Mouse (Mus musculus) neural tube, embryonic 11.5 days (tissue): ENCODE results near the gene Maml3. TPM values are rescaled to one million over a fixed set of nuclear protein-coding genes. Genes with fewer than 3 reads are reported as not detected.

Experiments
- ATAC-seq: fragments of 200-750 bp; cut with Nextera tagmentation; 2 replicates; pipeline ENCODE4 v1.8.0; 2017; ENCODE audit warnings: moderate number of reproducible peaks, mild to moderate bottlenecking, moderate TSS enrichment, moderate library complexity; ENCODE audit not compliant: insufficient read depth, low FRiP score, low TSS enrichment
- DNase-seq: peaks from one replicate; pipeline ENCODE4 v3.0.0-alpha.2; 2015; ENCODE audit warnings: low spot score
- H3K27ac ChIP-seq: fragments of 300-500 bp; sonication (generic); 2 replicates; pipeline ENCODE4 v1.5.1; 2014; ENCODE audit warnings: low read depth, mild to moderate bottlenecking, low read length
- H3K27me3 ChIP-seq: fragments of 300-500 bp; sonication (generic); 2 replicates; pipeline ENCODE4 v1.6.1; 2014; ENCODE audit warnings: mild to moderate bottlenecking, low read length, mixed read lengths; ENCODE audit not compliant: control insufficient read depth, insufficient read depth
- H3K36me3 ChIP-seq: fragments of 300-500 bp; sonication (generic); 2 replicates; pipeline ENCODE4 v1.6.1; 2014; ENCODE audit warnings: mild to moderate bottlenecking, low read length, moderate library complexity, mixed read lengths; ENCODE audit not compliant: control insufficient read depth, insufficient read depth
- H3K4me1 ChIP-seq: fragments of 300-500 bp; sonication (generic); 2 replicates; pipeline ENCODE4 v1.6.1; 2014; ENCODE audit warnings: low read length, mixed read lengths; ENCODE audit not compliant: control insufficient read depth, insufficient read depth
- H3K4me2 ChIP-seq: fragments of 300-500 bp; sonication (generic); 2 replicates; pipeline ENCODE4 v1.6.1; 2014; ENCODE audit warnings: low read depth, mild to moderate bottlenecking, moderate library complexity
- H3K4me3 ChIP-seq: fragments of 300-500 bp; sonication (generic); 2 replicates; pipeline ENCODE4 v1.5.1; 2014; ENCODE audit warnings: low read depth, low read length
- H3K9ac ChIP-seq: fragments of 300-500 bp; sonication (generic); 2 replicates; pipeline ENCODE4 v1.6.1; 2014; ENCODE audit warnings: mild to moderate bottlenecking, low read length
- H3K9me3 ChIP-seq: fragments of 300-500 bp; sonication (generic); 2 replicates; pipeline ENCODE4 v1.6.1; 2016; ENCODE audit warnings: low read length; ENCODE audit not compliant: control insufficient read depth
- WGBS: fragments of 180-500 bp; shearing (Covaris S2); extraction: QIAGEN DNeasy Blood & Tissue Kit; methylation state at CpG from one replicate; pipeline ENCODE4 v1.1.7; 2014; 5-methylcytosine and 5-hydroxymethylcytosine counted together
- polyA plus RNA-seq: library from polyadenylated mRNA; unstranded; fragments of >200 nt; fragmentation: Nextera tagmentation; extraction: Ambion mirVana; gene quantifications from 2 replicates; pipeline ENCODE4 v1.2.1, GENCODE M21; 2014

Maml3 gene
- polyA plus RNA-seq, 1 experiment from 2014 or later = 8.1 TPM

DNA sequence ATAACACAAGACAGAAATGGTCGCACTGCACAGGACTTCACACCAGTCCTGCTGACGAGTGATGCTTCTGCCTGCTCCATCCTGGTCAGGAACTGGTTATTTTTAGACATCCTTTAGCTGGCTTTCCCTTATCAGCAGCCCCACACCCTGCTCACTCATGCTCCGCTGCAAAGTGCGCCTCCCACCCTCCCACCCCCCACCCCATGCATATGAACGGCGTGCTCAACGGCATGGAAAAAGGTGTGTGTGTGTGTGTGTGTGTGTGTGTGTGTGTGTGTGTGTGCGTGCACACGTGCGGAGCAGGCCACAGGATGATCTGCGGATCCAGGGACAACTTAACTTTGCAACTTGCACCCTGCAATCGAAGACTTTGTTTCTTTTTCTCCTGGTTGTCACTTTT lies 376.4 kb downstream of the Maml3 start:
- no peak for DNase-seq
- no peak for ATAC-seq
- Histone ChIP-seq H3K4me2 (no peak overlapping the region), H3K4me1 (no peaks in the 10 kb centered on the region), H3K27ac (no peak overlapping the region), H3K27me3 (no peaks in the 10 kb centered on the region), H3K36me3 (no peaks in the 10 kb centered on the region), H3K9ac (no peak overlapping the region), H3K9me3 (no peaks in the 10 kb centered on the region), H3K4me3 (no peak overlapping the region)
- WGBS = 84% methylated on average over 12 of the region's 12 CpGs

- Histone ChIP-seq H3K4me3 (no peak overlapping the region), H3K9me3 (no peaks in the 10 kb centered on the region), H3K4me1 (no peaks in the 10 kb centered on the region), H3K27me3 (no peaks in the 10 kb centered on the region), H3K36me3 (no peaks in the 10 kb centered on the region), H3K4me2 (no peak overlapping the region), H3K27ac (peak overlapping the region; percentile 46; the same call in 1 of the 2 replicates), H3K9ac (no peak overlapping the region)
- ATAC-seq = no peak
- 66% methylated on average over 8 of the region's 8 CpGs for WGBS
- no peak for DNase-seq
Measured at GRCm38 (mm10) chr3:51727968-51728367, 376.9 kb downstream of the Maml3 start.

- Histone ChIP-seq H3K36me3 (no peaks in the 10 kb centered on the region), H3K27ac (peak overlapping the region; percentile 46; the same call in 1 of the 2 replicates), H3K4me2 (no peak overlapping the region), H3K27me3 (no peaks in the 10 kb centered on the region), H3K9ac (no peak overlapping the region), H3K4me1 (no peaks in the 10 kb centered on the region), H3K9me3 (no peaks in the 10 kb centered on the region), H3K4me3 (no peak overlapping the region)
- ATAC-seq (no peak), DNase-seq (no peak)
- WGBS = 72% methylated on average over 3 of the region's 3 CpGs
Measured at GRCm38 (mm10) chr3:51727487-51727886, 377.4 kb downstream of the Maml3 start.

- 90% methylated on average over 6 of the region's 6 CpGs for WGBS
- H3K9me3 ChIP-seq = no peaks in the 10 kb centered on the region
- H3K9ac ChIP-seq = no peak overlapping the region
- H3K4me3 ChIP-seq = no peak overlapping the region
- no peaks in the 10 kb centered on the region for H3K36me3 ChIP-seq
- H3K27me3 ChIP-seq = no peaks in the 10 kb centered on the region
- no peak for DNase-seq
- H3K4me1 ChIP-seq = no peaks in the 10 kb centered on the region
- H3K4me2 ChIP-seq = no peak overlapping the region
- no peak for ATAC-seq
- no peak overlapping the region for H3K27ac ChIP-seq
Measured at GRCm38 (mm10) chr3:51726257-51726656, 378.6 kb downstream of the Maml3 start.

GRCm38 (mm10) chr3:51719982-51720381 lies 384.9 kb downstream of the Maml3 start:
- Histone ChIP-seq H3K4me3 (no peak overlapping the region), H3K9me3 (no peaks in the 10 kb centered on the region), H3K36me3 (no peaks in the 10 kb centered on the region), H3K9ac (no peak overlapping the region), H3K4me2 (no peak overlapping the region), H3K27me3 (no peaks in the 10 kb centered on the region), H3K4me1 (0 out of 2 replicates have a peak, but pooled peaks cover 6% of the 10 kb centered on the region), H3K27ac (no peak overlapping the region)
- DNase-seq (no peak), ATAC-seq (no peak)
- WGBS = 90% methylated on average over 1 of the region's 1 CpGs

- Histone ChIP-seq H3K36me3 (no peaks in the 10 kb centered on the region), H3K9ac (no peak overlapping the region), H3K9me3 (no peaks in the 10 kb centered on the region), H3K27me3 (no peaks in the 10 kb centered on the region), H3K4me1 (0 out of 2 replicates have a peak, but pooled peaks cover 10% of the 10 kb centered on the region), H3K4me2 (no peak overlapping the region), H3K4me3 (no peak overlapping the region), H3K27ac (no peak overlapping the region)
- 87% methylated on average over 3 of the region's 3 CpGs for WGBS
- no peak for DNase-seq
- ATAC-seq = no peak
Measured at GRCm38 (mm10) chr3:51719373-51719772, 385.5 kb downstream of the Maml3 start.

DNA sequence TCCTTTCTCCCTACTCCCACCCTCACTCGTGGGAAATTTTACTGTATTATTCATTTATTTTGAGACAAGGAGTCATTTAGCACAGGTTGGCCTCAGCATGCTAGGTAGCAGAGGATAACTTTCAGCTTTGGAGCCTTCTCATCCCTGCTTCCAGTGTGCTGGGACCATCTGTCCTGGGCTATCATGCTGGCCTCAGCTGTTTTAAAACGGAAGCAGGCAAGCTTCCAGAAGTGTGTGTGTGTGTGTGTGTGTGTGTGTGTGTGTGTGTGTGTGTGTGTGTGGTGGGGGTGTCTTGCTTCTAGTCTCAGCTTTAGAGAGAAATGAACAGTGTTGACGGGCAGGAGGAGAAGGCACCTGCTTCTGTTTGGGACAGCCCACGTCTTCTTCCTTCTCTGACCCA lies 387.0 kb downstream of the Maml3 start:
- Histone ChIP-seq H3K4me3 (no peak overlapping the region), H3K9ac (no peak overlapping the region), H3K9me3 (no peaks in the 10 kb centered on the region), H3K4me1 (0 out of 2 replicates have a peak, but pooled peaks cover 10% of the 10 kb centered on the region), H3K27ac (no peak overlapping the region), H3K36me3 (no peaks in the 10 kb centered on the region), H3K4me2 (no peak overlapping the region), H3K27me3 (no peaks in the 10 kb centered on the region)
- DNase-seq = no peak
- no peak for ATAC-seq
- WGBS = 63% methylated on average over 4 of the region's 4 CpGs

DNA sequence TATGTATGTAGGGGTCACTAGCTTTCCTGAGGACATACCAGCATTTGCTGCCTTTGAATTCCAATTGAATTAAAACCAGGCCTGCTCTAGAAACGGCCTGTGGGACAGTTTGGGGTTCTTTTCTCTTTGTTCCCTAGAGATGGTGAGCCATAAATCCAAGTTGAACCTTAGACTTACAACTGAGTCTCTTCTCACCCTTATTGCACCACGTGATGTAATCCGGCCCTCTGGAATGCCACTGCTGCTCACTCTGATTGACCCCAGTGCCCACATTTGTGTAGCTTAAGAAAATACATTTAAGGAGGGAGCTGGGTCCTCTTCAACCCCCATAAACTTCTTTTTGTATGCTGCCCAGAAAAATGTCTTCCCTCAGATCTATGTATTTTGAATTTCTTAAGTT lies 387.4 kb downstream of the Maml3 start:
- no peak for ATAC-seq
- Histone ChIP-seq H3K4me3 (no peak overlapping the region), H3K4me1 (0 out of 2 replicates have a peak, but pooled peaks cover 10% of the 10 kb centered on the region), H3K27ac (no peak overlapping the region), H3K9ac (no peak overlapping the region), H3K9me3 (no peaks in the 10 kb centered on the region), H3K27me3 (no peaks in the 10 kb centered on the region), H3K4me2 (no peak overlapping the region), H3K36me3 (no peaks in the 10 kb centered on the region)
- DNase-seq = no peak
- 29% methylated on average over 3 of the region's 3 CpGs for WGBS

DNA sequence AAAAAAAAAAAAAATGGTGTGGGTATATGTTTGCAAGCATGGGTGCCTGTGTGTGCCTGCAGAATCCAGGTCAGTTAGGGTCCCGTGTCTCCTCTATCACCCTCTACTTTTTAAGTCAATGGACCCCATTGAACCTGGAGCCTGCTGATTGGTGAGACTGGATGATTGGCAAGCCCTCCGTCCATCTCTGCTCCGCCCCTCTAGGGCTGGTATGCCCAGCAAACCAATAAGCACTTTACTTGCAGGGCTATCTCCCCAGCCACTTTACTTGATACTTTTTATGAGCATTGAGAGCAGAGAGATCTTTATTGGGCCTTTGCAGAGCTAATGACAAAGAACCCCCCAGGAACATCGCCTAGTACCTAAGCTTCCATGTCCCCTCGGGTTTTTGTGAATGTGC lies 390.4 kb downstream of the Maml3 start:
- no peak for DNase-seq

More for the DNA sequence above, 390.4 kb downstream of the Maml3 start:
- Histone ChIP-seq H3K9me3 (no peaks in the 10 kb centered on the region), H3K4me2 (no peak overlapping the region), H3K9ac (no peak overlapping the region), H3K27me3 (no peaks in the 10 kb centered on the region), H3K4me1 (0 out of 2 replicates have a peak, but pooled peaks cover 10% of the 10 kb centered on the region), H3K36me3 (no peaks in the 10 kb centered on the region), H3K4me3 (no peak overlapping the region), H3K27ac (no peak overlapping the region)
- ATAC-seq = no peak
- 69% methylated on average over 5 of the region's 5 CpGs for WGBS
